Mouse (Mus musculus) spleen, embryonic (tissue): ENCODE data around the gene Cpt1a.

Source experiments
- CTCF ChIA-PET: fragments of 350-600 bp; sonication (Branson Sonifier 250); formaldehyde crosslinking; loops from one replicate; lab custom pipeline; 2022; lab: Charles Lee

Gene Cpt1a

GRCm38 (mm10) chr19:3422981-3423380 is 100.8 kb downstream of the Cpt1a start:
- CTCF ChIA-PET, result no interaction called here

GRCm38 (mm10) chr19:3424214-3424613 is 102.1 kb downstream of the Cpt1a start:
- CTCF ChIA-PET, result no interaction called here

- CTCF ChIA-PET, result no interaction called here
Observed at GRCm38 (mm10) chr19:3428057-3428830, 106.1 kb downstream of the Cpt1a start.

- CTCF ChIA-PET, result no interaction called here
Observed at GRCm38 (mm10) chr19:3429156-3429816, 107.2 kb downstream of the Cpt1a start.

GRCm38 (mm10) chr19:3431066-3431465 is 108.9 kb downstream of the Cpt1a start:
- CTCF ChIA-PET, result no interaction called here

- CTCF ChIA-PET, result no interaction called here
Observed at GRCm38 (mm10) chr19:3431969-3432368, 109.8 kb downstream of the Cpt1a start.

- CTCF ChIA-PET, result no interaction called here
Observed at GRCm38 (mm10) chr19:3434124-3434523, 112.0 kb downstream of the Cpt1a start.

- CTCF ChIA-PET, result no interaction called here
Observed at GRCm38 (mm10) chr19:3434641-3435040, 112.5 kb downstream of the Cpt1a start.
